Mouse (Mus musculus): ENCODE results near the gene Pgpep1l.
"Not testable (repeated sequence)": the region's sequence is repeated elsewhere in the genome, so short reads cannot be mapped to it uniquely, and the experiment has no call there.

- TF ChIP-seq POLR2A, CTCF (IDR thresholded peaks at IDR 0.05; ENCODE audit: extremely low read depth, insufficient read depth, low read length): not testable (repeated sequence)
Measured at GRCm38 (mm10) chr7:68288000-68288399, 24.0 kb upstream of the Pgpep1l start.

Data from cortical plate, adult 2 months (tissue).